Mouse (Mus musculus) brain, adult 2 months (tissue): Measurements from ENCODE around the gene Tmppe.

Experiments used
- DNase-seq: peaks from one replicate; pipeline ENCODE4 v3.0.0; 2011; ENCODE audit warnings: low read depth, low spot score

The Tmppe gene

GRCm38 (mm10) chr9:114394677-114395076 lies 6.2 kb upstream of the Tmppe start:
- DNase-seq = no peak

GRCm38 (mm10) chr9:114395258-114395657 lies 5.6 kb upstream of the Tmppe start:
- DNase-seq = no peak

DNA sequence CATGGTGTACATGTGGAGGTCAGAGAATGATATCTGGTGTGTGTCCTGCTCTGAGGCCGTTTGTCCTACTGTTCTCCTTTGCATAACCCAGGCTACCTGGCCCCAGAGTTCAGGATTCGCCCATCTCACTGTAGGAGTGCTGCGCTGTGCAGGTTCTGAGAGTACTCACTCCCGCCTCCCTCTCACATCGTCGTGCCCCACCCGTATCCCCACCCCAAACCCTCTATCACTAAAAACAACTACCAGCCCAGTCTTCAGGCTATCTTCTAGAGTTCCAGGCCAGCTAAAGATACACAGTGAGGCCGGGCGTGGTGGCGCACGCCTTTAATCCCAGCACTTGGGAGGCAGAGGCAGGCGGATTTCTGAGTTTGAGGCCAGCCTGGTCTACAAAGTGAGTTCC lies 1.2 kb upstream of the Tmppe start:
- DNase-seq = no peak

DNA sequence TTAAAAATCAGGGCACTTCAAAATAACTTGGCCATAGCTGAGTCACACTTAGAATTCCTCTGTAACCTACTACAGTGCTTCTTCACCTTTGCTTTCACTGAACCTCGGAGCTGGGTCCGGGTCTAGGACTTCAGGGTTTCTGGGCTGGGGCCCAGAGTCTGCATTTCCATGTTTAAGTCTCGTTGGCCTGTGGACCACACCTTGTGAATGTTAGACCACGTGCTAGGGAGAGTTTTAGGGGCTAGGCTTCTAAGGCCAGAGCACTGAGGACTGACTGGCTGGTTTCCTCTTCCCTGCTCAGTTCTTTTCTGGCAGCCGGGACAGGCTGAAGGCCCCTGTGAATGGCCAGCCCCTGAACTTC lies 337 bp upstream of the Tmppe start:
- no peak for DNase-seq

DNA sequence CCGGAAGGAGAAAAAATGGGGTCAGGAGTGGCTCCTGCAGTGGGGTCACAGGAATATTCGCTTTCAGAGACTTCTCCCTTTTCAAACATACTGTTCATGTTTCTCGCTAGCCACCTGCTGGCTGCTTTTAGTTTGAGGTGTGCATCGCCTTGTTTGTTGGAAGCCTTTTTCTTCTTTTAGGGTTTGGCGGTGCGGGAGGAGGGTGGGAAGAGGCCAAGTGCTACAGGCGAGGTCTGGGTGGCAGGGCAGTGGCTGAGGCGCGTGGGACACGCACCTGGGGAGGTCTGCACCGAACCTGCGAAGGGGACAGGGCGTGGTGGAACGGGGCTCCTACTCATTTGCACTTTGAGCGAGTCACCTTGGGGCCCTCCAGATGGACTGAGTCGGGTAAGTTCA lies 778 bp downstream of the Tmppe start:
- DNase-seq = peak; percentile 59

GRCm38 (mm10) chr9:114407676-114408075 lies 6.8 kb downstream of the Tmppe start:
- no peak for DNase-seq

DNA sequence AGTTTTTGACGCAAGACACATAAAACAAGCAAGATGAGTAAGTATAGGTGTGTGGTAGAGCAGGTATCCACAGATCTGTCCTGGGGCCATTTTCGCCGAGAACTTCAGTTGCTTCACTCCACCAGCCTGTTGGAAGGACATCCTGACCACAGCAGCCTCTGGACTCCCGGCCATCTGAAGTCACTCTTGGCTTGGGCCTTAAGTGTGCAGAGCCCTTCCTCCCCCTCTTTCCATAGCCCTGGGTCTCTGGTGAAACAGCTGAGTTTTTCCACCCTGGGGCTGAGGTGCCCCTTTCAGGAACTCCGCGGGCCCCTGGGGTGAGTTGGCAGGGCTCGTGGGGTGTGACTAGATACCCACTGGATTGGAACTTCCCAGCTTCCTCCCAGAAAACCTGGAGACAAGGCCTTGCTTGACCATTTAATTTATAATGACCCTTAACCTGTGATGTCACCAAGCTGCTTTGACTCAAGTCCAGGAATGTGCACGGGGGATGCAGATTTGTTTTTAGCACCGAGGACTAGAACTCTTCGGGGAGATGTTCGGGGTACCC lies 9.5 kb downstream of the Tmppe start:
- DNase-seq = no peak

DNA sequence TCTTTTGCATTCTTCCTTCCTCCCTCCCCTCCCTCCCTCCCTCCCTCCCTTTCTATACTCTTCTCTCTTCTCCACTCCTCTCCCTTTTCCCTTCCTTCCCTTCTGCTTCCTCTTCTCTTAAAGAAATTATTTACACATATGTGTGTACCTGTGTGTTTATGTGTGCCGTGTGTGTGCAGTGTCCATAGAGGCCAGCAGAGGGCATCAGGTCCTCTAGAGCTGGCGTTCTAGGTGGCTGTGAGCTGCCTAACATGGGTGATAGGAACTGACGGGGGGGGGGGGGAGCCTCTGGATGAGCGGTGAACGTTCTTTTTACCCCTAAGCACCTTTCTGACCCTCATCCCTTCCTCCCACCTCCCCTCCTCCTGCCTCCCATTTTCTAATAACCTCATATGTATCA lies 10.4 kb downstream of the Tmppe start:
- no peak for DNase-seq

- DNase-seq = no peak
Observed at GRCm38 (mm10) chr9:114412406-114412805, 11.5 kb downstream of the Tmppe start.

DNA sequence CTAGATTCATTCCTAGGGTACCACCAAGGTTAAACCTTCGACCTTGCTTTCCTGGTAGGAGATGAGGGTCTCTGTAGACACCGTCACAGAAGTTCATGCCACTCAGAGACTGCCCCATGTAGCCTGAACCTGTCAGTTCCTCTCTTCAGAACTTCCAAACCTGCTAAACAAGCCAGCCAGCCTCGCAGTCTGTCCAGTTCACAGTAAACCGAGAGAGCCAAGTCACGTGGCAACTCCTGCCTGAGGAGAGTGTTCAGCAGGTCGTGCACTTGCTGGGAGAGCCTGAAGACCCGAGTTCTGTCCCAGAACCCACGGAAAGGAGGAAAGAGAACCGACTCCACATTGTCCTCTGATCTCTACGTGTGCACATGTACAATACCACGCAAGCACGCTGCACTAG lies 13.0 kb downstream of the Tmppe start:
- no peak for DNase-seq

DNA sequence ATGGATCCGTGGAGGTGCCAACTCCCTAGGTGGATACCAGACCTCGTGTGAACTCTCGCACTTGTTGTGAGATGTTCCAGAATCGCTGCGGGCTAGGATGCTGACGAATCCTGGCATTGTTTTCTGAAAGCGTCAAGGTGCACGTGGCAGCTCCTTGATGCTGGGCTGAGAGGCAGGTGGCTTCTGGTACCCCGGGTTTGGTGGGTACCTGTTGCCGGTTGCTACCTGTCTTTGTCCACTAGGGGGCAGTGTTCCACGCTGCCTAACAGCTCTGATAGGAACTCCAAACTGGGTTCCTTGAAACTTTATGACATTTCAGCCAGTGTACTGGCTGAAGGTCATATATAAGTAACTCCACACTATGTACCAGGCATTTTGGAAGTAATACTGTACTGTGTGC lies 14.8 kb downstream of the Tmppe start:
- DNase-seq = peak; percentile 55

DNA sequence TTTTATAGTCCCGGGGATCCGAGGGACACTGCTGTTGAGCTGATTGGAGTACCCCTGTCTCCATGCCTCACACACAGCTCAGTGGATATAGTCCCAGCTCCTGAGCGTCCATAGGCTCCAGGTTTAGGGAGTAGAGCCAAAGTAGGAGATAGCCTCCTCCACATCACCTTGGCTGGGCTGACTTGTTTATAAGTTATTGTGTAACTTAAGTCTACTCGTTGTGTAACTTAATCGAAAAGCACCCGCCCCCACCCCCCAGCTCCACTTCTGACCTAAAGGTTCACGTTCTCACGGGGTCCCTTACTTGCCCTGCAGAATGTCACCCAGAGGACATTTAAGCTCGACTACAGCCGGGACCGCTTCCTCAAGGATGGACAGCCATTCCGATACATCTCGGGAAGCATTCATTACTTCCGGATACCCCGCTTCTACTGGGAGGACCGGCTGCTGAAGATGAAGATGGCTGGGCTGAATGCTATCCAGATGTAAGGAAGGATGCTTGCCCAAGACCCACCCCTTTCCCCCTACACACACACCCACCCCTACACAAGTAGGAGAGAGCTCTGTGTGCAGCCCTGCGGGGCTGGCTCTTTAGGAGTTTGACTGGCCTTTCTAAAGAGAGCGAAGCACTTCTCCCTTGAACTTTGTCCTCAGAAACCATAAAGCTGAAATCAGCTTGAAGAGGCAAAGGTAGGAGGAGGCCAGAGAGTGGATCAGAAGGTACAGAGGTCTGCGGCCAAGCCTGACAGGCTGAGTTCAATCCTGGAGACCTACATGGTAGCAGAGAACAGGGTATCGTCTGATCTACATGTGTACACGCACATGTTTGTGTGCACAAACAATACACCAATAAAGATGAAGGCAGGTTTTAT lies 16.0 kb downstream of the Tmppe start:
- DNase-seq = no peak

GRCm38 (mm10) chr9:114418187-114418586 lies 17.3 kb downstream of the Tmppe start:
- peak; percentile 33 for DNase-seq

DNA sequence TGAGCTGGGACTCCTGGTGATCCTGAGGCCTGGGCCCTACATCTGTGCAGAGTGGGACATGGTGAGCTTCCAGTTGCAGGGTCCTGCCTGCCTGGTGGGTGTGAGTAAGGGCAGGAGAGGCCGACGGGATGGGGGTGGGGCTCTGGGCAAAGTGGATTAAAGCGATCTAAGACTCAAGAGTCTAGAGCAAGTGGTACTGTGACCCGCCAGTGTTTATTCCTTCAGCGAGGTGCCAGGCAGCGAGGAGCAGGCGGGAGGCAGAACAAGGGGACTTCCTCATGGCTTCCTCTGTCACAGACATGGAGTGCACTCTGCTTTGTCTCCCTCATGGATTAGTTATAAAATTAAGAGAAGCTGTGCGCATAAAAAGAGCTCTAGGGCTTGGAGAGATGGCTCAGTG lies 19.5 kb downstream of the Tmppe start:
- DNase-seq = no peak

GRCm38 (mm10) chr9:114421045-114421444 lies 20.1 kb downstream of the Tmppe start:
- no peak for DNase-seq

DNA sequence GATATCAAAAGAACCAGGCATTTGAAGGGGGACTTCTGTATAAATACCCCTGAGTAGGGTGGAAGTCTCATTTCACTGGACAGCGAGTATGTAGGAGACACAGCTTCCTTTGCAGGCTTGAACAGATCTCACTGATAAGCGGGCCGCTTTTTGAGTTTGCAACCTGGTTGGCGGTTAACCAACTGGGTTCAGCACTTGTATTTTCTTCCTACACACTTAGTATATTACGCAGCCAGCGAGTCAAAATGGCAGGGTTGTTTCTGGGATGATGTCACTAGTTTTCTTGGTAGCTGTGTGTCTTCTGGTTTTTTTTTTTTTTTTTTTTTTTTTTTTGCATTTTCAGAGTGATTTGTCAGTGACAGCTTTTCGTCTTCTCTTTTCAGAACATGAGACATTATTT lies 20.9 kb downstream of the Tmppe start:
- DNase-seq = no peak

DNA sequence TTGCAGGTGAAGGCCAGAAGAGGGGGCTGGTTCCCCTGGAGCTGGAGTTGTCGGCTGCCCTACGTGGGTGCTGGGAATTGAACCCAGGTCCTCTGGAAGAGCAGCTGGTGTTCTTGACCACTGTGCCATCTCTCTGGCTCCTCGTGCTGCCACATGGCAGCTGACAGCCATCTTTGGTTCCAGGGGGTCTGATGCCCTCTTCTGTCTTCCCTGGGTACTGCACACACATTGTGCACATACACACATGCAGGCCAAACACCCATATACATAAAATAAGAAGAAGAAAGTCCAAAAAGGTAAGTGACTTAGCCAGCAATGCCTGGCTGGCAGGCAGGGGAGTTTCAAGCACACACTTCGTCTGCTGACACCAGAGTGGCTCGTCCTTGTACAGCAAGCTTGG lies 24.7 kb downstream of the Tmppe start:
- DNase-seq = no peak

- DNase-seq = no peak
Observed at GRCm38 (mm10) chr9:114426201-114426600, 25.3 kb downstream of the Tmppe start.

- no peak for DNase-seq
Observed at GRCm38 (mm10) chr9:114427425-114427824, 26.5 kb downstream of the Tmppe start.

DNA sequence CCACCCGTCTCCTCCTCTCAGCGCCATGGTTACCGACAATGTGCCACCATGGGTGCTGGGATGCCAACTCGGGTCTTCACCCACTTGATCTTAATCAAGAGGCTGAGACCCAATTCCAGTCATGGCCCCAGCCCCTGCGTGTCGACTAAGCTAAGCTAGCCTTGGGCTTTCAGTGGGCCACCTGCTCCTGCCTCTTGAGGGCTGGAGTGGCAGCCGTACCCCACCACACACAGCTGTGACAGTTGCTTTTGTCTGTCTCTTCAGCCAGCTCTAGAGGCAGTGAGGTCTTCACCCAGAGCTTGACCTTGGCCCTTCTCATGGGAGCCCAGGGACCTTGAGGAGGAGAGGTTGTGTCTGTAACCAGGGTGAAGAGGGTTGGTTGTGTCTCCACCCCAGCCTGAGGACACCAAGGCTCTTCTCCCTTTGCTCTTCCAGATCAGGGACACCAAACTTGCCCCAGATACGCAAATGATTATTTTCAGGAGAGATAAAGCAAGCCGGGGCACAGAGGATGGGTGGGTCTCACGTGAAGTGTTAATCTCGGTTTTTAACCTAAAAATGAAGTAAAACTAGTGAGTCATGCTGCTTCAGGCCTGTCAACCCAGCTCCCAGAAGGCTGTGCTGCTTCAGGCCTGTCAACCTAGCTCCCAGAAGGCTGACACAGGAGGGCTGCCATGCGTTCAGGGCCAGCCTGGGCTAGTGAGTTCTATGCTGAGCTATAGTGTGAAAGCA lies 27.4 kb downstream of the Tmppe start:
- no peak for DNase-seq

GRCm38 (mm10) chr9:114435668-114436067 lies 34.8 kb downstream of the Tmppe start:
- no peak for DNase-seq

GRCm38 (mm10) chr9:114440548-114440947 lies 39.6 kb downstream of the Tmppe start:
- no peak for DNase-seq

- no peak for DNase-seq
Observed at GRCm38 (mm10) chr9:114442225-114442624, 41.3 kb downstream of the Tmppe start.
